Mouse (Mus musculus): ENCODE data around the gene Meis3. TPM values are rescaled to one million over a fixed set of nuclear protein-coding genes. Genes with fewer than 3 reads are reported as not detected.

The Meis3 gene
- 1 to 10 TPM; 6.1 to 6.5 TPM for total RNA-seq (2021)

DNA sequence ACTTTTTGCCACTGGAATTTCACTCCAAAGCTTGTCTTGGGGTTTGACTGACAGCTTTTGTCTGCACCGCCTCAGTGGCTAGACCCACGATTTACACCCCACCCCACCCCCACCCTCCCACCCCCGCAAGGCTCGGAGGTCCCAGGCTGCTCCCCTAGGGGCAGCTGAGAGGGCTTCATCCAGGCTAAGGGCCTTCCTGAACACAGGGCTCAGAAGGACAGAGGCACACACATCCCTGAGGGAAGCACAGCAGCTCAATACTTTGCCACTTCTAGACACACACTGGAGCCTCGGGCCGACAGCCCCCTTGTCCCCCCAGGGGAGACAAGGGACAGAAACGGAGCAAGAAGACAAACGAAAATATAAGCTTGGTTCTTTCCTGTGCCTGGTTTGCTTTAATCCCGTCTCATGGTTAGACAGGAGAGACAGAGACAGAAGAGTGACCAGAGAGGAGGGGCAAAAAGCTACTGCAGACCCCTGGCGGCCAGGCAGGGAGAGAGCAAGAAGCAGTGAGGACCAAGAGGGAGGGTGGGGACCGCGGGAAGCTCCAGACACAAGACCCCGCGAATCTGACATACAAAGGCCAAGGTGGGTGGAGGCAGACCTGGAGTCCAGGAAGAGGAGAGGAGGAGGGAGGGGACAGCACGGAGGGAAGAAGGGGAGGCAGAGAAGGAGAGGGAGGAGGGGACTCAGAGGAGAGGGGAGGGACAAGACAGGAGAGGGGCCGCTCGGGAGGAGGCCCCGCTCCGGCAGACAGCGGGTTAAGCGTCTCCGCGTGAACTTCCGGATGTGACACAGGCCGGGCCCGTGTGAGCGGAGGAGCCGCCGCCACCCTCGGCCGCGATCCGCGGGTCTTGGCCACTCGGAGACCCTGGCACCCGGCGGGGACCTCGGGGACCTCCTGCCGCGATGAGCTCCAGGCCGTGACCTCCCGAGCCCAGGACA lies at the start of gene Meis3:
Gene Meis3 (plus strand): TSS at position 494 of the 945 bp plus-strand sequence.
- intact Hi-C loops (cut with DNase I) = no loop called here
- peak; percentile 58 to 66 for DNase-seq

DNA sequence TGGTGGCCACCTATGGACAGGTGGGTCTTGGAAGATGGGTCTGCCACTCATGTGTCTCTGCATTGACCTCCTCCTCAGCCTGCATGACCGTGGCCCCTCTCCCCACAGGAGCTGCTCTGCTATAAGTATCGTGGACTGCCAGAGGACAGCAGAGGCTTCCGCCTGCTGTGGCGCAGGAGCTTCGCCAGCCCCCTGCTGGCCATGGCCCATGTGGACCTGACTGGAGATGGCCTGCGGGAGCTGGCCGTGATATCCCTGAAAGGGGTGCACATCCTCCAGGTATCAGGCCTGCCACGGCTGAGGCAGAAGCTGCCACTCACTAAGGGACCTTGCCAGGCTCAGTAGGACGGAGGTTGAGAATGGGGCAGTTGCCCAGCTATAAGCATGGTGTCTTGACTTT lies 49.1 kb upstream of the Meis3 start:
- intact Hi-C loops (cut with DNase I) = no loop called here
- DNase-seq = no peak

DNA sequence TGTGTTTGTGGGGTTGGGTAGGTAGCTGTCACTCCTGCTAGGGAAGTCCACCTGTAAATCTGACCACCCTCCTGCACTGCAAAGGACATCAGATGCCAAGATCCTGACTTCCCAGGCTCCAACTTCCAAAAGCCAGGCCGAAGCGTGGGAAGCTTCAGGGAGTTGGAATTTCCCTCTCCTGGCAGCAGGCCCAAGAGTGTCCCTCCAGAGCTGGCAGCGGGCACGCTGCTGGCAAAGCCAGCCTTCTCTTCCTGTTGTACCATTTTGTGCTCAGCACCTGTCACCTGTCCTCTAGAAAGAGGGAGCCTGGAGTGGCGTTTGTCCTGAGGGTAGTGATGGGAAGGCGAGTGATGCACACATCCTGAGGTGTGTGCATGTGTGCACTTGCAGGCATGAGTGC lies 46.5 kb upstream of the Meis3 start:
- peak; percentile 37 to 42 for DNase-seq
- intact Hi-C loops (cut with DNase I) = no loop called here

DNA sequence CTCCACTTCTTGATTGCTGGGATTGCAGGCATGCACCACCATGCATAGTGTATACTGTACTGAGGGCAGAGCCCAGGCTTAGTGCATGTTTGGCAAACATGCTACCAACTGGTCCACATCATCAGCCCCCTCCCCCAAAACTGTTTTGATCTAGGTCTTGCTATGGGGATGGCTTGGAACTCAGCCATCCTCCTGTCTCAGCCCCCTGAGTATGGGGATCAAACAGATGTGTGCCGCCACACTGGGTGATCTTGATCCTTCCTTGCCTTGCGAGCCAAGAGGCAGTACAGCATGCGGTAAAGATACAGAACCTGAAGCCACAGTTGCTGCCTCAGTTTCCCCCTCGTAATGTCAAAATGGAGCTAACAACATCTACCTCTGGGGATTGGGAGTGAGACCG lies 46.0 kb upstream of the Meis3 start:
- DNase-seq = no peak
- intact Hi-C loops (cut with DNase I) = no loop called here

DNA sequence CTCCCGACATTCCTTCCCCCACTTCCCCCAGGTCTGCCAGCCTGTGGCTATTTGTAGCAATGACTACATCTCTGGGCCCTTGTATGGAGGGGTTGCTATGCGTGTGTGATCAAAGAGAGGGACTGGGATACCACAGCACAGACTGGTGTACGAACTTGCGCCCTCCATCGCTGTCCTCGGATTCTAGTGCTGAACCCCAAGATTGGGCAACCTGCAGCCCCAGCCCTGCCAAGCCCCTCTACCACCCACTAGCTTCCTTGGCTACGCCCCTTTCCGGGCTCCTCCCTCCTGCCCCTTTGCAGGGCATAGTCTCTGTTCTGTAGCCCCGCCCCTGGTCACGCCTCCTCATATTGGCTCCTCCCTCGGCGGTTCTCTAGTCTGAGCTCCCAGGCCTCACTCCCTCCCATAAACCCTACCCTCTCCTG lies 45.5 kb upstream of the Meis3 start, which contains the start of gene Slc8a2:
Gene Slc8a2 (plus strand): TSS at position 406 of the 425 bp plus-strand sequence.
- intact Hi-C loops (cut with DNase I) = no loop called here
- peak; percentile 83 to 84 for DNase-seq

DNA sequence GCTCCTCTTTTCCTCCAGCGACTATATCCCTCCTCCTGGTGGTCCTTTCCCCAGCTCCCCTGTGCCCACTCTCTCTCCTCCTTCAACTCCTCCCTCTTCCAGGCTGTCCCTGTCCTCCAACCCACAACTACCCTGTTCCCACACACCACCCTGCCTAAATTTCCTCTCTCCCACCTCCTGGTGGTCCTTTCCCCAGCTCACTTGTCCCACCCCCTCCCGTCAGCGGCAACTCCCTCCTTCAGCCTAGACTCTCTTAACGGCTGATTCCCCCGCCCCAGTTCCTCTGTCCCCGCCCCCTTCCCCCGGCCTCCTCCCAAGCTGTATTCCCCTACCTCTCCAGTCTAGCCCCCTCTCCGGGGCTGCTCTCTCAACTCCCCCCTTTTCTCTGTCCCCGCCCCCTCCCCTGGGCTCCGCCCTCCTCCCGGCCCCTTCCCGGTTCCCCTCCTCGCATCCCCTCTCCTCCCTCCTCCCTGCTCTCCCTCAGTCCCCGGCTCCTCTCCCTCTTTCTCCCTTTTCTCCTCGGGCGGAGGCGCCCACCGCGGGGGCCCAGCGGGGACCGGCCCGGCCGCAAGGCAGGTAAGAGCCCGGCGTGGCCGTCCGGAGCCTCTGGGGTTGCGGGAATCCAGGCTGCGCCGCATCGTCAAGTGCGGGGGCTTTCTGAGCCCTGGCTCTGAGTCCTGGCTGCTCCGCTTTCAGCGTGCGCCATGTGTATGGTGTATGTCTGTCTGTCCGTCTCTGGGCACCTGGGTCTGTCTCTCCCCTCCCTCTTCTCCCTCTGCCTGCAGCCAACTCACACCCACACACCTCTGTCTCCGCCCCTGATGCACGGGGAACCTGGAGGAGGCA lies 44.8 kb upstream of the Meis3 start:
- DNase-seq = peak in 1 of 2 experiments; percentile 15
- intact Hi-C loops (cut with DNase I) = no loop called here

DNA sequence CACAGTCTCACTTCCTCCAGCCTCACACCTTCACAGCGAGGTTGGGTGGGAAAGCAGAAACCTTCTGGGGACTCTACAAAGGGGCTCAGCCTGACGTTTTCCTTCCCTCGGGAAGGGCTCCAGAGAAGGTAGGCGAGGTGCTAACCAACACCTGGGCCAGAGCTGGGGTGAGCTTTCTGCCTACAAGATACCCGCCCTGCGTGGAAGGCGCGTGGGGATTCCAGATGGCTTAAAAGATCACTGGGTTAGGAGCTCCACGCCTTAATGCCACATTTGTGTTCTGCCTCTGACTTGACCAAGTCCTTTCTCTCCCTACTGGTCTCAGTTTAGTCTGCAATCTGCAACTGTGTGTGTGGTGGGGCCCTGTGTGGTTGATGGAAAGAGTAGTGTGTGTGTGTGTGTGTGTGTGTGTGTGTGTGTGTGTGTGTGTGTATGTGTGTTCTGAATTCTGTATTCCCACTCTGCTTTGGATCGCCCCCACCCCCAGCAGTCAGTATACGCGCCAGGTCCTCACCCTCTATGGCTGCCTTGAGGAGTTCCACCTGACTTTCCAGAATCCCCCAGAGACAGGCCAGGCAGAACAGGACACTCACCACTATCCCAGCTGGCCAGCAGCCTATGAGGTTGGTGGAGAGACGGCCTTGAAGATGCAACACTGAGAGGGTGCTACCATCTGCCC lies 43.8 kb upstream of the Meis3 start:
- DNase-seq = no peak
- intact Hi-C loops (cut with DNase I) = no loop called here

DNA sequence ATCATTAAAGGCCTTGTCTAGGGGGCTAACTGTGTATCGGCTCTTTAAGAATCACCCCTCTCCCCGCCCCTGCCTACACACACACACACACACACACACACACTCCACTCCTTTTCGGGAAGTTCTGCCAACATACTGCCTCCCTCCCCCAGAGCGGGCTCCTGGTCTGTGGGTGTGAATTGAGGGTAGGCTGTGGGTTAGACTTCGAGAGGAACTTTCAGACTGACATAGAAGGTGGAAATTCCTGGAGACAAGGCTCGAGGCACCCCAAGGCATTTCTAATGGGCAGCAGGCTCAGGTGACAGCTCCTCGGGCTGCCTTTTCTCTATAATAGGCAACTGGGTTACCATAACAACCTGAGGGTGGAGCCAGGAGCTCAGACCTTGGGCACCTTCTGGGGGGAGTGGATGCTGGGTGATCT lies 42.7 kb upstream of the Meis3 start:
- intact Hi-C loops (cut with DNase I) = no loop called here
- DNase-seq = no peak

DNA sequence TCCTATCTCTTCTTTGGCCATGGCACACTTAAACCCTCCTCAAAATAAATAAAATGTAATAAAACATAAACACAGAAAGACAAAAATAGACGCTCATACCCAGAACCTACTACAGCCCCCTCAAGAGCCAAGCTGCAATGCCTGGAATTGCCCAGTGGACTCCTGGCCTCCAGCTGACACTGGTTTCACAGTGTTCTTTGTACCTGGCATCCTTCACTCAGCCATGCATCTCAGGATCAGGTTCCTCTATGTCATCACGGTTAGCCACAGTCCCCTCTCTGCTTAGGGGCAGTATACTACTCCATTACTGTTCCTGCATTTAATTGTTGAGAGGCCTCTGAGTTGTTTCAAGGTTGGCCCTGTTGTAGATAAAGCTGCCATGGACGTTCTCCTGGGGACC lies 42.0 kb upstream of the Meis3 start:
- intact Hi-C loops (cut with DNase I) = no loop called here
- DNase-seq = no peak

DNA sequence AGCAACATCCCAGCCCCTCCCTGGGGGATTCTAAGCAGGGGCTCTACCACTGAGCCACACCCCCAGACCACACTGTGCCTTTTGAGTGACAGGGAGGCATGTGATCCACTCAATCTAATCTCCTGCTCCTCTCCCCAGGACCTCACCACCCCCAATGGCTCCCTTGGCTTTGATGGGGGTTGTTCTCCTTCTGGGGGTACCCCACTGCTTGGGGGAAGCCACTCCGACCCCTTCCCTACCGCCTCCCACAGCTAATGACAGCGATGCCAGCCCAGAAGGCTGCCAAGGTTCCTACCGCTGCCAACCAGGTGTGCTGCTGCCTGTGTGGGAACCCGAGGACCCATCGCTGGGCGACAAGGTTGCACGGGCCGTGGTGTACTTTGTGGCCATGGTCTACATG lies 41.2 kb upstream of the Meis3 start:
- intact Hi-C loops (cut with DNase I) = no loop called here

DNA sequence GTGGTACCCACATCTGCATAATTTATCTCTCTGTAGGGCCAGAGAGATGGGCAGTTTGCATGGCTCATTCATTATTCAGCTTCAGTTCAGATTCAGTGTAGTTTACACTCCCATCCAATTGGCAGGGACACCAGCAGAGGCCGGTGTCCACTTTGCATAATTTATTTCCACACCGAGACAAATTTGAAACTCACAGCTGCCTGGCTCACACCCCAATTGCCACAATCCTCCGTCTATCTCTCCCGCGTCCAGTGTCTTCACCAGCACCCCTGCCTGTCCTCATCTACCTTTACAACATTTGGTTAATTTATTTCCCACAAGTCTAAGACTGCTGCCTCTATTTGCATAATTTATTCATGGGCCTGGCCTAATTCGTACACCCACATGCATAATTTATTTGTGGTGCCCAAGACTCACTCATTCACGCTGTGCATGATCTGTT lies 39.9 kb upstream of the Meis3 start:
- no peak for DNase-seq

More for the DNA sequence above, 41.2 kb upstream of the Meis3 start:
- DNase-seq = no peak

DNA sequence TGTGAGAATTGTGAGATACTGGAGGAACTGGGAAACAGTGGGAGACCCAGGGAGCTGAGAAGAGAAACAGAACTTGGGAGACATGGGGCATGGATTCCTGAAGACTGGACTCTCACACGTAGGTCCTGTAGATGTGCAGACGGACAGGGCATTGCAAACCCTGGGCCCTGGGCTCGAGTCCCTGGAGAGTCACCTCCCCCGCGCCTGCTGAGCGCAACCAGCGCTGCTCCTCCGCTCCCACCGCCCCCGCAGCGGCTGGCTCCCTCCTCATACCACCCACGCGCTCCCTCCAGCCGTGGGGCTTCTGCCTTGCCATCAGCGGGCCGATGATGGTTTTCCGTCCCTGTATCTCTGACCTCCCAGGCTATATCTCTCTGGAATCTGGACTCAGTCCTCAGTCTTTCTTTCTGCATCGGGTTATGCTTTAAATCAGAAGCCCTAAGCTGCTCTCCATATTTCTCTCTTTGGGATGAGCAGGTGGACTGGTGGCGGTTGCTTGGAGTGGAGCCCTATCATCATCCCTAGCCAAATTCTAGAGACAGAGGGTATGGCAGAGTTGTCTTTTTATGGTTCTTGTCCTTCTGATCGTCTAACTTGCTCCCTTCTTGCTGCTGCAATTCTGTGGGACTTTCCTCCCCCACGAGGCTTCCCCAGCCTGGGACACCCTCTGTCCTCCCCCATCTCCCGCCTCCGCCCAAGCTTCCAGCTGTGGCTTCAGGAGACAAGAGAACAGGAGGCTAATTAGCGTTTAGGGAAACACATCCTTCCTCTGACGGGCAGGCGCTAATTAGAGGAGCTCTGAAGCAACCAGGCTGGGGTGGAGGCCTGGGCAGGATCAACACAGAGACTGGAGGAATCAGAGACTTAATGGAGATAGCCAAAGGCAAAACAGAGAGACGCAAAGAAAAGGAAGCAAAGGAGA lies 28.1 kb upstream of the Meis3 start:
- no peak for DNase-seq
- intact Hi-C loops (cut with DNase I) = no loop called here

More for the DNA sequence above, 39.9 kb upstream of the Meis3 start:
- intact Hi-C loops (cut with DNase I) = no loop called here

DNA sequence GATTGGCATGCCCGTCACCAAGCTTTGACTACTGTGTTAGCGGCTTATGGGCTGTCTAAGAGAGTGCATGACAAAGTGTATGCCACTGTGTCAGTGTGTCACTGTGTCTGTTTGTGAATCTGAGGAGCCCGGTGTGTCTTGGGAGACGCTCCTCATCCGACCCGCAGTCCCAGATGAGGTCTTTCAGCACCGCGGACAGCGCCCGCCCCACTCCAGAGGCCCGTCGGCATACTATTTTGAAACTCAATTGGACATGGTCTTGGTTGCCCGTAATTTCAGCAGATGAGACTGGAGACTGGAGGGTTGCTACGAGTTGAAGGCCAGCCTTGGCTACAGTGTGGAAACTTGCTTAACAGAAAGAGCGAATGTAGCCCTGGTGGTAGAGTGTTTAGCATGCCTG lies 27.2 kb upstream of the Meis3 start:
- intact Hi-C loops (cut with DNase I) = no loop called here

DNA sequence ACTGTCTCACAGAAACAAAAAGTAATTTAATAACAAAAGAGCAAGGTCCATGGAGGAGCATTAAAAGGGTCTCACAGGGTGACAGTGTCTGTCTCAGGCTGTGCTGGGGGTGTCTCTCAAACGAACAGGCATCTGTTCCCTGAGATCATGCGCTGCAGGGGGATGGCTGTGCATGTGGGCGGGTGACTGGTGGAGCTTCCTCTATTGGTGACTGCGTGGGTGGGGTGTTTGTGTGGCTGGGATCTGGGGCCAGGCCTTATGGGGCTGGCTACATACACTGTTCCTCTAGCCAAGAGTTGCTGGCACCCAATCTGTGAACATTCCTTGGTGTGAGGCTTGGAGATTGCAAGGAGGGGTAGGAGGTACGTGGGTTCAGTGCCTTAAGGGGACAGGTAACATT lies 25.6 kb upstream of the Meis3 start:
- intact Hi-C loops (cut with DNase I) = no loop called here
- DNase-seq = no peak

More for the DNA sequence above, 27.2 kb upstream of the Meis3 start:
- DNase-seq = peak; percentile 74 to 81

DNA sequence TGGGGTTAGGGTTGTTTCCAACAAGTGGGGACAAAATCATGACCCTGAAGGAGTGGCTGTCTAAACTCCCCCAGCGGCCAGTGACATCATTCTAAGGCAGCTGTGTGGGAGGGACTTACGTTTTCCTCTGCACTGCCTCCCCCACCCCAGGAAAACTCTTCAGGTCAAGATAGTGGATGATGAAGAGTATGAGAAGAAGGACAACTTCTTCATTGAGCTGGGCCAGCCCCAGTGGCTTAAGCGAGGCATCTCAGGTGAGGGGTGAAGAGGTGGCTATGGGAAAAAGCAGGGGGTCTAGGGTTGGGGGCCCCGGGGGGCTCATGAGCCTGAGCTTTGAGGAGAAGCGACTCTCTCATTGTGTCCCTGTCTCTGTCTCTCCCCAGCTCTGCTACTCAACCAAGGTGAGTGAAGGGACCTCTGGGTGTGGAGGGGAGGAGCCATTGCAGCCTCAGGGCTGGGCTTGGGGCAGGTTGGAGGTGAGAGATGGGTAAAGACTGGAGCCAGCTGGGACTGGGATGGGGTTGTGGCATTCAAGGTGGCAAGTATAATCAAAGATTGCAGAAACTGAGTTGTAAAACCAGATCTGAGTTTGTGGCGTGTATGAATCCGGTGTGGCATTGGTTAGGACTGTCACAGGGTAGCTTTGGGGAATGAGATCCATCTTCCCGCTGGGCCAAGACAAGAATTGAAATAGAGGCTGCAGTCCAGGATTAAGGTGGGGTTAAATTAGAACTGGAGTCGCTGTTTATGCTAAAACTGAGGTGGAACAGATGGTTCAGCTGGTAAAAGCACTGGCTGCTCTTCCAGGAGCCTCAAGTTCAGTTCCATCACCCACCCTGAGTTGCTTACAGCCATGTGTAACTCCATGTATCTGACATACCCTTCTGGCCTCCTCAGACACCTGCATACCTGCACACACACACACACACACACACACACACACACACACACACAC lies 24.4 kb upstream of the Meis3 start:
- intact Hi-C loops (cut with DNase I) = loop anchor here (5.0 kb wide), 1 partner anchor 93 kb away; no protein-coding TSS in a partner anchor

DNA sequence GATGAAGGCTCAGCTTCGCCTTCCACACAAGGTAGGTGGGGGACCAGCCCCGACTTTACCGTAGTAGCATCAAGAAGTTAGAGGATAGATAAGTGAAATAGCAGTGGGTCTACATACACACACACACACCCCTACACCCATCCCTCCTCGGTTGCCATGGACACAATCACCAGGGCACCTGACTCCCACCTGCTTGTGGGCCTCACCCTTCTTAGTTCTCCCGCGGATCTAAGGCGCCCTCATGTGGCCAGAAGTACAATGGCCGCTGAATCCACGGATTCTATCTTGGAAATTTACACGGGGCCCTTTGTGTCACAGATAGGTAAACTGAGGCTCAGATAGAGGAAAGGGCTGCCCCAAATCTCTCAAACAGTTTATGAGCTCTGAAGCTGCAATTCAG lies 21.4 kb upstream of the Meis3 start:
- intact Hi-C loops (cut with DNase I) = loop anchor here (1.0 to 5.0 kb wide), 3 partner anchors 55 to 171 kb away; partner anchors contain the start of gene Napa
- peak; percentile 62 to 72 for DNase-seq

More for the DNA sequence above, 24.4 kb upstream of the Meis3 start:
- no peak for DNase-seq

DNA sequence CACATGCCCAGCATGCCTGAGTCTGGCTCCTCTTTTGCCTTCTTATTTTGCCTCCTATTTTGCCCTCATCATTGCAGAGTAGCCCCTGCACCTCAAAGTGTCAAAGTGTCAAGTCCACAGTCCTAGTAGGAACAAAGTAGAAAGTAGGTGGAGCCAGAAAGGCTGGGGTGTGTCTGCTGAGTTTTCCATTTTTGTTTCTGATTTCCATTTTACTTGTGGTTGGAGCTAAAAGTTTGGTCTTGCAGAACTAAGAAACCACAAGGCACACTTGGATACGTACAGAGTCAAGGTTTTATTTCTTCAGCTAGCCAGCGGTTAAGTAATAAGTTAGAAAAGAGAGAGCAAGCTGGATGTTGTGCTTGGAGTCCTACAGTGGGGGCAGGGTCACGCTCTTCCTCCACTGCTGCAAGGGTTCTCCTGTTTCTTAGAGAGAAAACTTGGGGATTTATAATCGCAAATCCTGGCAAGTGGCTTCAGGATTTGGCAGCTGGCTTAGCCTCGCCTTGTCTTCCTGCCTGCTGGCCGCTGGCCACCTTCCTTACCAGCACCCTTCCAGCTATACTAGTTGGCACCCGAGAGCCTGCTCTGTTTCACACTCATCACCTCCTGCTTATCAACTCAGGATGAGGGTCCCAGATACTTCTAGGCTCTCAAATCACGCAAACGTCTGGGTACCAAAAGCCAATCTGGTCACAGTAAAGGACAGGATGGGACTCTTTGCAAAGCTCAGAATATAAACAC lies 19.6 kb upstream of the Meis3 start:
- DNase-seq = peak; percentile 60 to 68
- intact Hi-C loops (cut with DNase I) = no loop called here

Measured in heart, postnatal 10 days (tissue).